Mouse (Mus musculus) heart, postnatal 0 days (tissue): Measurements from ENCODE around the gene Zmiz1.

Experiments
- CTCF ChIP-seq: IDR thresholded peaks from 2 replicates; pipeline ENCODE4 v1.5.1; 2016; ENCODE audit warnings: antibody characterized with exemption, control low read depth, low read depth
- EP300 ChIP-seq: IDR thresholded peaks from 2 replicates; pipeline ENCODE4 v1.6.1; 2016; ENCODE audit warnings: antibody characterized with exemption, low read depth

- TF ChIP-seq EP300: no peak
- TF ChIP-seq CTCF: peak; percentile 18; the same call in 1 of the 2 replicates
Observed at GRCm38 (mm10) chr14:25523230-25524110, 64.5 kb downstream of the Zmiz1 start.
